Mouse (Mus musculus): ENCODE results near the gene Aff4.
"Not testable (repeated sequence)": the region's sequence is repeated elsewhere in the genome, so short reads cannot be mapped to it uniquely, and the experiment has no call there.

The Aff4 gene

GRCm38 (mm10) chr11:53358504-53359155 is 8.0 kb downstream of the Aff4 start:
- H3K36me3 ChIP-seq (ENCODE audit: control insufficient read depth, insufficient read depth, low read length, poor library complexity, severe bottlenecking): peaks cover 2% of the 10 kb centered on the region; the same call in 1 of the 2 replicates
- no peak for DNase-seq (ENCODE audit: low read depth, low spot score)
- no peaks in the 10 kb centered on the region for H3K27me3 ChIP-seq (ENCODE audit: control insufficient read depth, insufficient read depth, low read length, poor library complexity, severe bottlenecking)

- no peak for DNase-seq (ENCODE audit: low read depth, low spot score)
- no peaks in the 10 kb centered on the region for H3K27me3 ChIP-seq (ENCODE audit: control insufficient read depth, insufficient read depth, low read length, poor library complexity, severe bottlenecking)
- 0 out of 2 replicates have a peak, but pooled peaks cover 1% of the 10 kb centered on the region for H3K36me3 ChIP-seq (ENCODE audit: control insufficient read depth, insufficient read depth, low read length, poor library complexity, severe bottlenecking)
Observed at GRCm38 (mm10) chr11:53367032-53367431, 16.4 kb downstream of the Aff4 start.

GRCm38 (mm10) chr11:53378918-53379317 is 28.3 kb downstream of the Aff4 start:
- H3K27me3 ChIP-seq (ENCODE audit: control insufficient read depth, insufficient read depth, low read length, poor library complexity, severe bottlenecking): no peaks in the 10 kb centered on the region
- DNase-seq (ENCODE audit: low read depth, low spot score): no peak

GRCm38 (mm10) chr11:53383758-53384428 is 33.3 kb downstream of the Aff4 start:
- no peak for DNase-seq (ENCODE audit: low read depth, low spot score)
- Histone ChIP-seq H3K27me3 (ENCODE audit: control insufficient read depth, insufficient read depth, low read length, poor library complexity, severe bottlenecking) (no peaks in the 10 kb centered on the region), H3K36me3 (ENCODE audit: control insufficient read depth, insufficient read depth, low read length, poor library complexity, severe bottlenecking) (peaks cover 8% of the 10 kb centered on the region; the same call in 1 of the 2 replicates)

More at GRCm38 (mm10) chr11:53378918-53379317, 28.3 kb downstream of the Aff4 start:
- peaks cover 11% of the 10 kb centered on the region; the same call in 1 of the 2 replicates for H3K36me3 ChIP-seq (ENCODE audit: control insufficient read depth, insufficient read depth, low read length, poor library complexity, severe bottlenecking)

- no peaks in the 10 kb centered on the region for H3K27me3 ChIP-seq (ENCODE audit: control insufficient read depth, insufficient read depth, low read length, poor library complexity, severe bottlenecking)
- no peak for DNase-seq (ENCODE audit: low read depth, low spot score)
- peaks cover 22% of the 10 kb centered on the region for H3K36me3 ChIP-seq (ENCODE audit: control insufficient read depth, insufficient read depth, low read length, poor library complexity, severe bottlenecking)
Observed at GRCm38 (mm10) chr11:53393856-53394255, 43.2 kb downstream of the Aff4 start.

GRCm38 (mm10) chr11:53403638-53404037 is 53.0 kb downstream of the Aff4 start:
- no peaks in the 10 kb centered on the region for H3K27me3 ChIP-seq (ENCODE audit: control insufficient read depth, insufficient read depth, low read length, poor library complexity, severe bottlenecking)
- peaks cover 30% of the 10 kb centered on the region for H3K36me3 ChIP-seq (ENCODE audit: control insufficient read depth, insufficient read depth, low read length, poor library complexity, severe bottlenecking)
- no peak for DNase-seq (ENCODE audit: low read depth, low spot score)

- peaks cover 37% of the 10 kb centered on the region for H3K36me3 ChIP-seq (ENCODE audit: control insufficient read depth, insufficient read depth, low read length, poor library complexity, severe bottlenecking)
- no peaks in the 10 kb centered on the region for H3K27me3 ChIP-seq (ENCODE audit: control insufficient read depth, insufficient read depth, low read length, poor library complexity, severe bottlenecking)
- peak; percentile 42 for DNase-seq (ENCODE audit: low read depth, low spot score)
Observed at GRCm38 (mm10) chr11:53411738-53412137, 61.1 kb downstream of the Aff4 start.

GRCm38 (mm10) chr11:53413871-53414270 is 63.2 kb downstream of the Aff4 start:
- DNase-seq (ENCODE audit: low read depth, low spot score): no peak
- Histone ChIP-seq H3K36me3 (ENCODE audit: control insufficient read depth, insufficient read depth, low read length, poor library complexity, severe bottlenecking) (peaks cover 29% of the 10 kb centered on the region), H3K27me3 (ENCODE audit: control insufficient read depth, insufficient read depth, low read length, poor library complexity, severe bottlenecking) (no peaks in the 10 kb centered on the region)

- DNase-seq (ENCODE audit: low read depth, low spot score): no peak
- no peaks in the 10 kb centered on the region for H3K27me3 ChIP-seq (ENCODE audit: control insufficient read depth, insufficient read depth, low read length, poor library complexity, severe bottlenecking)
- H3K36me3 ChIP-seq (ENCODE audit: control insufficient read depth, insufficient read depth, low read length, poor library complexity, severe bottlenecking): peaks cover 18% of the 10 kb centered on the region; the same call in 1 of the 2 replicates
Observed at GRCm38 (mm10) chr11:53418048-53418447, 67.4 kb downstream of the Aff4 start.

- no peaks in the 10 kb centered on the region for H3K27me3 ChIP-seq (ENCODE audit: control insufficient read depth, insufficient read depth, low read length, poor library complexity, severe bottlenecking)
- 0 out of 2 replicates have a peak, but pooled peaks cover 7% of the 10 kb centered on the region for H3K36me3 ChIP-seq (ENCODE audit: control insufficient read depth, insufficient read depth, low read length, poor library complexity, severe bottlenecking)
- DNase-seq (ENCODE audit: low read depth, low spot score): no peak
Observed at GRCm38 (mm10) chr11:53423036-53423435, 72.4 kb downstream of the Aff4 start, which contains the start of gene Leap2. Leap2 (minus strand) TSS chr11:53423170.

GRCm38 (mm10) chr11:53424826-53425225 is 74.2 kb downstream of the Aff4 start:
- no peak for DNase-seq (ENCODE audit: low read depth, low spot score)
- Histone ChIP-seq H3K27me3 (ENCODE audit: control insufficient read depth, insufficient read depth, low read length, poor library complexity, severe bottlenecking) (no peaks in the 10 kb centered on the region), H3K36me3 (ENCODE audit: control insufficient read depth, insufficient read depth, low read length, poor library complexity, severe bottlenecking) (0 out of 2 replicates have a peak, but pooled peaks cover 7% of the 10 kb centered on the region)

GRCm38 (mm10) chr11:53425251-53425650 is 74.6 kb downstream of the Aff4 start:
- Histone ChIP-seq H3K36me3 (ENCODE audit: control insufficient read depth, insufficient read depth, low read length, poor library complexity, severe bottlenecking) (0 out of 2 replicates have a peak, but pooled peaks cover 6% of the 10 kb centered on the region), H3K27me3 (ENCODE audit: control insufficient read depth, insufficient read depth, low read length, poor library complexity, severe bottlenecking) (no peaks in the 10 kb centered on the region)
- DNase-seq (ENCODE audit: low read depth, low spot score): no peak

- Histone ChIP-seq H3K36me3 (ENCODE audit: control insufficient read depth, insufficient read depth, low read length, poor library complexity, severe bottlenecking) (0 out of 2 replicates have a peak, but pooled peaks cover 5% of the 10 kb centered on the region), H3K27me3 (ENCODE audit: control insufficient read depth, insufficient read depth, low read length, poor library complexity, severe bottlenecking) (no peaks in the 10 kb centered on the region)
- DNase-seq (ENCODE audit: low read depth, low spot score): no peak
Observed at GRCm38 (mm10) chr11:53425711-53426255, 75.2 kb downstream of the Aff4 start.

GRCm38 (mm10) chr11:53426914-53427313 is 76.3 kb downstream of the Aff4 start:
- DNase-seq (ENCODE audit: low read depth, low spot score); H3K27me3 ChIP-seq (ENCODE audit: control insufficient read depth, insufficient read depth, low read length, poor library complexity, severe bottlenecking); H3K36me3 ChIP-seq (ENCODE audit: control insufficient read depth, insufficient read depth, low read length, poor library complexity, severe bottlenecking): not testable (repeated sequence)

Measured in splenic B cell, adult 2 months (primary cell).